Mouse (Mus musculus) stomach, embryonic 14.5 days (tissue): ENCODE data around the gene Stox2. TPM values are rescaled to one million over a fixed set of nuclear protein-coding genes. Genes with fewer than 3 reads are reported as not detected.

Experiments used
- ATAC-seq: fragments of 200-750 bp; cut with Nextera tagmentation; 2 replicates; pipeline ENCODE4 v1.8.0; 2017; ENCODE audit warnings: low read depth, moderate TSS enrichment; ENCODE audit not compliant: insufficient number of reproducible peaks, insufficient read depth, low FRiP score
- H3K27ac ChIP-seq: fragments of 300-500 bp; sonication (generic); 2 replicates; pipeline ENCODE4 v1.5.1; 2014; ENCODE audit warnings: mild to moderate bottlenecking, low read length, moderate library complexity, mixed read lengths
- H3K27me3 ChIP-seq: fragments of 300-500 bp; sonication (generic); 2 replicates; pipeline ENCODE4 v1.6.1; 2014; ENCODE audit warnings: low read length, control low read depth, mixed read lengths; ENCODE audit not compliant: control insufficient read depth, insufficient read depth
- H3K36me3 ChIP-seq: fragments of 300-500 bp; sonication (generic); 2 replicates; pipeline ENCODE4 v1.6.1; 2014; ENCODE audit warnings: mild to moderate bottlenecking, control low read depth, low read length, moderate library complexity, mixed read lengths; ENCODE audit not compliant: control insufficient read depth, insufficient read depth
- H3K4me1 ChIP-seq: fragments of 300-500 bp; sonication (generic); 2 replicates; pipeline ENCODE4 v1.6.1; 2014; ENCODE audit warnings: low read length, control low read depth, mixed read lengths; ENCODE audit not compliant: control insufficient read depth, insufficient read depth
- H3K4me2 ChIP-seq: fragments of 300-500 bp; sonication (generic); replicated peaks from 2 replicates; pipeline ENCODE4 v1.6.1; 2014; ENCODE audit warnings: low read depth, low read length, control low read depth
- H3K4me3 ChIP-seq: fragments of 300-500 bp; sonication (generic); 2 replicates; pipeline ENCODE4 v1.5.1; 2014; ENCODE audit warnings: low read depth, low read length, control low read depth
- H3K9ac ChIP-seq: fragments of 300-500 bp; sonication (generic); replicated peaks from 2 replicates; pipeline ENCODE4 v1.6.1; 2014; ENCODE audit warnings: low read depth, mild to moderate bottlenecking, control low read depth, low read length, moderate library complexity, mixed read lengths
- H3K9me3 ChIP-seq: fragments of 300-500 bp; sonication (generic); 2 replicates; pipeline ENCODE4 v1.6.1; 2016; ENCODE audit warnings: low read depth, low read length, control low read depth; ENCODE audit not compliant: control insufficient read depth
- WGBS: fragments of 180-500 bp; shearing (Covaris S2); extraction: QIAGEN DNeasy Blood & Tissue Kit; methylation state at CpG from one replicate; pipeline ENCODE4 v1.1.7; 2014; 5-methylcytosine and 5-hydroxymethylcytosine counted together
- polyA plus RNA-seq: library from polyadenylated mRNA; unstranded; fragments of >200 nt; fragmentation: Nextera tagmentation; extraction: Ambion mirVana; gene quantifications from 2 replicates; pipeline ENCODE4 v1.2.1, GENCODE M21; 2014

Gene Stox2
- polyA plus RNA-seq, 1 experiment from 2014 or later: 20.5 TPM

DNA sequence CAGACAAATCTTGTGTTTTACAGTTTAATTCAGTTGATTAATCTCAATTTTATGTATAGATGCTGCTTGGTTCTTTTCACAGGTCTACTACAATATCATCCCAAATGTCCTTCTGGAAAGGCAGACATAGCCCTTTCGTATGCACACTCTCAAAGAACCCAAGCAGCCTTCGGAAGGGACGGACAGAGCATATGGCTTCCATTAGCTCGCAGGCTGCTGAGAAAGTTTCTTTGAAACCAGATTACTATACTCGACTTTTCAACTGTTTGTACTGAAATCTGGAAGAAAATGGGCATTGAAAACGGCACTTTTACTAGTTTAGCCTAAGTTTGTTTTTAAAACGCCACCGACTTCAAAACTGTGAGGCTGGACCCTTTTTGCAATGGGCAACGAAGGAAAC lies 234.9 kb downstream of the Stox2 start:
- H3K27me3 ChIP-seq: no peaks in the 10 kb centered on the region
- no peaks in the 10 kb centered on the region for H3K4me1 ChIP-seq
- WGBS: 67% methylated on average over 9 of the region's 9 CpGs
- ATAC-seq: no peak
- H3K4me3 ChIP-seq: no peak overlapping the region
- H3K4me2 ChIP-seq: no peak overlapping the region
- no peaks in the 10 kb centered on the region for H3K9me3 ChIP-seq
- no peaks in the 10 kb centered on the region for H3K36me3 ChIP-seq
- no peak overlapping the region for H3K27ac ChIP-seq
- H3K9ac ChIP-seq: no peak overlapping the region

DNA sequence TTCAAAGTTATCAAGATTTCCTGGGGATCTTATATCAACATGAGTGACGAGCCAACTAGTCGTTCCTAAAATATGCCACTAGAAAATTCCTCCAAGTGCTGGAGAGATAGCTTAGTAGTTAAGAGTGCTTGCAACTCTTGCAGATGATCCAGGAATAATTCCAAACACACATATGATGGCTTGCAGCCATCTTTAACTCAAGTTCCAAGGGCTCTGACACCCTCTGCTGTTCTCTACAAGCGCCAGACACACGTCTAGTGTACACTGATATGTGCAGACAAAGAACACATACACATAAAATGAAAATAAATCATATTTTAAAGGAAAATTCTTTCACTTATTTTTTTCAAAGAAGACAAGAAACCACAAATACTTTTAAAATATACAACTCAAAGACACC lies 237.9 kb downstream of the Stox2 start:
- Histone ChIP-seq H3K27ac (no peak overlapping the region), H3K36me3 (no peaks in the 10 kb centered on the region), H3K9me3 (no peaks in the 10 kb centered on the region; the same call in 1 of the 2 replicates), H3K4me3 (no peak overlapping the region), H3K4me1 (0 out of 2 replicates have a peak, but pooled peaks cover 2% of the 10 kb centered on the region), H3K27me3 (no peaks in the 10 kb centered on the region), H3K9ac (no peak overlapping the region), H3K4me2 (no peak overlapping the region)
- 74% methylated on average over 4 of the region's 4 CpGs for WGBS
- ATAC-seq: no peak

GRCm38 (mm10) chr8:47206640-47207237 lies 239.4 kb downstream of the Stox2 start:
- Histone ChIP-seq H3K36me3 (peaks cover 3% of the 10 kb centered on the region; the same call in 1 of the 2 replicates), H3K9ac (no peak overlapping the region), H3K4me2 (no peak overlapping the region), H3K9me3 (no peaks in the 10 kb centered on the region; the same call in 1 of the 2 replicates), H3K27me3 (no peaks in the 10 kb centered on the region), H3K4me1 (0 out of 2 replicates have a peak, but pooled peaks cover 2% of the 10 kb centered on the region), H3K4me3 (no peak overlapping the region), H3K27ac (no peak overlapping the region)
- no peak for ATAC-seq
- 67% methylated on average over 8 of the region's 8 CpGs for WGBS

DNA sequence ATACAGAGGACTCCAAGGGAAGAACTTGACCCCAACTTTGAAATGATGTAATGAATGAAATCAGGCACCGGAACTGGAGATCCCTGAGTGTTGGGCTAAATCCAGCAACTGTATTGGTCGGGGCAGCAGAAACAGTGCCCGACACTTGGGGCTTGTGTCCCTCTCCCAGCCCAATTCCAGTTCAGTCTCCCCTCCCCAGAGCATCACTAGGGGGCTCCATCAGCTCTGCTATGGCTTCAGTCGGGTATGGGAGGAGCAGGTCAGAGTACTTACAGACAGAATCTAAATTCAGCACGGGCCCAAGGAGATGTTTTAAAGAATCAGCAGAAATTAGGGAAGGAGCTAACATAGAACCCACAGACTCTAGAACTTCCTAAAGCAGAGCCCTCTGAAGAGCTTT lies 240.7 kb downstream of the Stox2 start:
- Histone ChIP-seq H3K36me3 (peaks cover 3% of the 10 kb centered on the region), H3K4me3 (no peak overlapping the region), H3K27ac (no peak overlapping the region), H3K4me2 (no peak overlapping the region), H3K9ac (no peak overlapping the region), H3K27me3 (no peaks in the 10 kb centered on the region), H3K4me1 (0 out of 2 replicates have a peak, but pooled peaks cover 2% of the 10 kb centered on the region), H3K9me3 (no peaks in the 10 kb centered on the region; the same call in 1 of the 2 replicates)
- ATAC-seq: no peak
- WGBS: 83% methylated on average over 5 of the region's 5 CpGs

GRCm38 (mm10) chr8:47196391-47196790 lies 249.8 kb downstream of the Stox2 start:
- WGBS: 93% methylated on average over 1 of the region's 1 CpGs

GRCm38 (mm10) chr8:47193321-47193996 lies 252.7 kb downstream of the Stox2 start:
- WGBS: 93% methylated on average over 29 of the region's 29 CpGs
- no peak overlapping the region for H3K27ac ChIP-seq
- H3K27me3 ChIP-seq: no peaks in the 10 kb centered on the region
- H3K36me3 ChIP-seq: peaks cover 27% of the 10 kb centered on the region; the same call in 1 of the 2 replicates
- no peak overlapping the region for H3K9ac ChIP-seq
- H3K4me2 ChIP-seq: no peak overlapping the region
- no peaks in the 10 kb centered on the region for H3K4me1 ChIP-seq
- no peaks in the 10 kb centered on the region for H3K9me3 ChIP-seq
- no peak overlapping the region for H3K4me3 ChIP-seq
- ATAC-seq: no peak

More at GRCm38 (mm10) chr8:47196391-47196790, 249.8 kb downstream of the Stox2 start:
- Histone ChIP-seq H3K4me2 (no peak overlapping the region), H3K4me1 (no peaks in the 10 kb centered on the region), H3K9me3 (no peaks in the 10 kb centered on the region), H3K4me3 (no peak overlapping the region), H3K9ac (no peak overlapping the region), H3K36me3 (peaks cover 19% of the 10 kb centered on the region), H3K27me3 (no peaks in the 10 kb centered on the region), H3K27ac (no peak overlapping the region)
- ATAC-seq: no peak

DNA sequence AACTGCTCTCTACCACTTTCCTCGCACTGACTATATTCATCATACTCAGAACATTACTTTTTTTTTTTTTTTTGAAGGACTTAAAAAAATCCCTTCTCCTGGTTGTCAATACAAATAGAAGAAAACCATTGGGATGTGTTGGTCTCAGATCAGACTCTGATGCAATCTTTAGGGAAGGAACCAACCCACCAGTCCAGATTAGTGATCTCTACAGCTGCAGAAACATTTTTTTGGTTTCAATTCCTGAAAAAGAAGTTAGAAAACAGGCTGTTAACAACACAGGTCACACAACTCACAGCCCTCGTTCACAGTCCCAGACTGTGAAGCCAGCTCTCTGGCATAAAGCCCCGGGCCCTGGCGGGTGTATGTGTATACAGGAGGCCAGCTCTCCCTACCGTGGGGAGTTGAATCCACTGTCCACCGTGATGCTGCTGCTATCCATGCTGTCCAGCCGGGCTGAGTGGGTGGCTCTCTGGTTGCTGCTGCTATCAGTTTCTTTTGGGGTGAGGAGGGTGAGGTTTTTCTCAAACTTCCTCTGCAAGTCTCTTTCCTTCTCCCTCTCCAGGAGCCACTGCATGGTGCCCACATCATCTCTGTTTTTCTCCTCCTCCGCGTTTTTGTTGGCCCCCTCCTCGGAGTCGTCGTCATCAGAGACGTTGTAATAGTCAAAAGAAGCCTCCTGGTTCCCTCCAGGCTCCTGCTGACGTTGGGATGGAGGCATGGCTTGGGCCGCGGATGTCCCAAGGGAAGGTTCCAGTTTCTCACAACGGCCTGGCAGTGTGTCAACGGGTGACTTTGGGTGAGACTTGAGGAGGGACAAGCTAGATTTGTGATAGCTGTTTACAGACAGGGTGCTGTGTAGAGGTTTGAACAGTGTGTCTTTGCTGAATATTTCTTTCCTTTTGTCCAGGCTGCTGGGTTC lies 254.5 kb downstream of the Stox2 start:
- Histone ChIP-seq H3K4me1 (no peaks in the 10 kb centered on the region), H3K9ac (no peak overlapping the region), H3K36me3 (peaks cover 27% of the 10 kb centered on the region; the same call in 1 of the 2 replicates), H3K27me3 (no peaks in the 10 kb centered on the region), H3K27ac (no peak overlapping the region), H3K4me3 (no peak overlapping the region), H3K9me3 (no peaks in the 10 kb centered on the region), H3K4me2 (no peak overlapping the region)
- no peak for ATAC-seq
- 93% methylated on average over 18 of the region's 18 CpGs for WGBS

DNA sequence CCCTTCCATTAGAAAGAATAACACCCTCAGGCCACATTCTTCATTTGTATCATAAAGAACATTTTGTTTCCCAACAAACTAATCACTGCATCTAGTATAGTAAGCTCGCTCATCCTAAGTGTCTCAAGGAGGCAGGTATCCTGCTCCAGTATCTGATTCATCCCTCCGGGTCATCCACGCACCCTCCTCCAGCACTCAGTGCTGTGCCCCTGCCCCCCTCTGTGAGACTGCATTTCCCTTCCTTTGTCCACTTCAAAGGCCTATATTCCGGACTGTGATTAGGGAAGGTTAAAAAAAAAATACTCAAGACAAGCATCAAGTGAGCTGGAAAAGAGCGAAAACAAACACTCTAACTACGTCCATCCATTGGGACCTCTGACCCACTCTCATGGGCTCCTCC lies 260.8 kb downstream of the Stox2 start:
- Histone ChIP-seq H3K27ac (no peak overlapping the region), H3K9ac (no peak overlapping the region), H3K4me2 (no peak overlapping the region), H3K9me3 (no peaks in the 10 kb centered on the region), H3K4me3 (no peak overlapping the region), H3K27me3 (no peaks in the 10 kb centered on the region), H3K36me3 (peaks cover 10% of the 10 kb centered on the region), H3K4me1 (no peaks in the 10 kb centered on the region; the same call in 1 of the 2 replicates)
- 73% methylated on average over 6 of the region's 6 CpGs for WGBS
- ATAC-seq: no peak
